Mouse (Mus musculus) layer of hippocampus, adult 8-10 months (tissue): ENCODE data around the gene Zfpl1. TPM values are rescaled to one million over a fixed set of nuclear protein-coding genes. Genes with fewer than 3 reads are reported as not detected.
"Not testable (repeated sequence)": the region's sequence is repeated elsewhere in the genome, so short reads cannot be mapped to it uniquely, and the experiment has no call there.

Experiments used
- DNase-seq, 2 experiments: peaks; one replicate each; pipeline ENCODE4 v3.0.0; 2022; ENCODE audit warnings: low spot score in 2 of 2
- total RNA-seq, 4 experiments: library from RNA; stranded (reverse); gene quantifications; 2 replicates each; pipeline ENCODE4 v1.2.4; 2022

The Zfpl1 gene
- total RNA-seq, 4 experiments from 2014 or later: 38.8 to 44.1 (median 41.4) TPM

DNA sequence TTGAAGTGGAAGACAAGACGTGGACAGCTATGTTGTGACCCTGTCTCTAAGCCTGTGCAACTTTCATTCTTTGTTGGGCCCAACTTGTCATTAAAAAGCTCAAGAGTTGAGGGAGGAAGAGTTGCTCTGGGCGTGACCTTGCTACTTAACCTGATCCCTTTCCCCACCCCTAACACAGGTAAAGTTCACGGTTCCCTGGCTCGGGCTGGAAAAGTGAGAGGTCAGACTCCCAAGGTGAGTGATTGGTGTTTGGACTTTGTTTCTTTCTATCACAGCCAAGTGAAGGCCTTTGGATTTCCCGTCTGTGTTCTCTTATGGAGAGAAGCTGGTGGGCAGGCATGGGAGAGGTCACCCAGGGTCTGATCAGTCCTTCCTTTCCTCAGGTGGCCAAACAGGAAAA is 25.8 kb downstream of the Zfpl1 start:
- DNase-seq: no peak

DNA sequence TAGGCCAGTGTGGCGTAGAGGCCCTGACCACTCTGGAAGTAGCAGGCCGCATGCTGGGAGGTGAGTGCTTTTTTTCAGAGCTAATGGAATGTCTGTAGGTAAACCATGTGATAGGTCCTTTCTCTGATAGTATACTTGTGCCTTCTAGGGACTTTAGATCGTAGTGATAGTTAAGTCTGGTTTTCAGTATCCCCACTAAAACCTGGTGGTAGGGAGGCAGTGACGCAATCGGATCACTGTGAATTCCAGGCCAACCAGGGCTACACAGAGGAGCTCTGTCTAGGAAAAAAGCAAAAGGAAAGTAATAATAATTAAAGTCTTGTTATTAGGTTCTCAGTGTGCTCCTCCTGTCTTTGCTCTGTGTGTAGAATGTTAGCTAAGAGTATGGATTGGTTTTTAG is 26.2 kb downstream of the Zfpl1 start:
- DNase-seq: no peak

DNA sequence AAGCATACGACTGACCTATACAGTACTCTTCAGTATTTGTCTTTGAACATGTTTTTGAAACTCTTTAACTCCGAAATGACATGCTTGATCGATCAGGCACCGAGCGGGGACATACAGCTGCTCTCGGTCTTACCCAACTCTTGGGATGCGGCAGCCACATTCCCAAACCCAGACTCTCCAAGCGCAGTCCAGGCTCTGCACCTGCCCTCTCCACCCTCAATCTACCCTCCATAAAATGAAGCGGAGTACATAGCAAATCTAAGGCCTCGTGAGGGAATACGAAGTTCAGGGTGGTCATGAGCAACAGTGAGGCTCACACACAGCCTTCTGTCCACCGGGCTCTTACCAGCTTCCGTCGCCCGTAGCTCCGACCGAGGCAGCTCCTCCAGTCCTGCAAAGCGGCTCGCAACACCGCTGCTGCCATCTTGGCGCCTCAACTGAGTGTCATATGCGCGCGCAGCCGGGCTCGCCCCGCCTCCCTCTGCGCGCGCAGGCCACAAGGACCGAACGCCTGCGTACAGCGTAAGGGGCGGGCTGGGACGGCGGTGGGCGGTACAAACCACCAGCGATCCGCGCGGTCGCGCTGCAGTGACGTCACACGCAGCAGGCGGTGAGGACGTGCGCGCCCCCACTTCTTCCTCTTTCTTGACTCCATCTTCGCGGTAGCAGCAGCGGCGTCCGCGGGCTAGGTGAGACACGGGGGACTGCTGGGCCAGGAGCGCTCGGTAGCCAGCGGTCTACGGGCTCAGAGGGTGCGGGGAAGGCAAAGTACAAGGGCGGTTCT is 27.3 kb downstream of the Zfpl1 start, which contains the start of the genes Mrpl49 and Fau:
Gene Mrpl49 (minus strand): TSS at position 473 of the 784 bp plus-strand sequence.
Gene Fau (plus strand): TSS at position 532 of the 784 bp plus-strand sequence.
- peak; percentile 97 to 98 for DNase-seq

DNA sequence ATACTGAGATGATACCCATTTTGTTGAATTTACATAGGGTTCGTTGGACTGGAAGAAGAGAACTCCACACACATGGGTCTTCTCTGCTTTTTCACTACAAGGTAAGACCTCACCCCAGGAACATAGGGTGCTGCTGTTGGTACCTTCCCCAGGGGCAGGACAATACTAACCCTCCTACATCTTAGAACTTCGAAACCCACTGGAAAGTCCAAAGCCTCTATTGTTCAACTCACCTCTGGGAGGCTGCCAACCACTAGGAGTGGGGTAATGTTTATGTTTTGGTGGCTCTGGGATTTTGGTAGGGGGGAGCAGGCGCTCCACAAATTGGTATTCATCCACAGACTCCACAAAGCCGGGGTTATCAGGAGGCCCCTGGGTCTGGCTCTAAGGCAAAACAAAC is 28.1 kb downstream of the Zfpl1 start:
- DNase-seq: no peak

DNA sequence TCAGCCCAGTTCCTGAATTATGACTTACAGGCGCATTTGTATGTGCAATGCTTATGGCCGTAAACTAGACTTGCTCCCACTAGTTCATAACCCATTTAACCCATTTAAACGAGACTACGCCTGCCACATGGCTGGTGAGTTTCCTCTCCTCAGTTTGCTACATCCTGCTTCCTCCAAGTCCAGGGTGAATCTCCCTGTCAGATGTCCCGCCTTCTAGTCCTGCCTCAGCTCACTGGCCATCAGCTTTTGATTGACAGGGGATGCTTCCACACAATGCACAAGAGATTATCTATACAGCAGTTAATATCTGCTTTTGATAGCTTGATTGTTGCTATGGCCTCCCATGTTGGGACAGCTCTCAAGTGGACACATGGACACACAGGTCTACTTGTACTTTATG is 30.5 kb downstream of the Zfpl1 start:
- no peak for DNase-seq

DNA sequence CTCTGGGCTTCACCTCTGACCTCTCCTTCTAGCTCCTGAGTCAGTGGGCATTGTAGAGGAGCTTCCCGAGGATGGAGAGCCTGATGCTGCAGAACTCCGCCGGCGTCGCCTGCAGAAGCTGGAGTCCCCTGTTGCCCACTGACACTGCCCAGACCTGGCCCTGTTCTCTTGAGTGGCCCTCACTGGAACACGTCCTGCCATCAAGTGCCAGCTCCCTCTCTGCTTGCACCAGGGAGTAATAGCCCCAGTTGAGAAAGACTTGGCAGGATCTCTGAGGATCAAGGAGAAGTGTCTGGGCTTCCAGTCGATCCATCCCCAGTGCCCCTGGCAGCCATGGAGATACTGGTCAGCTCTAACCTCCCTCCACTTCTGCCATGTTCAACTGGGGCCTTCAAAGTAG is 32.2 kb downstream of the Zfpl1 start:
- no peak for DNase-seq

DNA sequence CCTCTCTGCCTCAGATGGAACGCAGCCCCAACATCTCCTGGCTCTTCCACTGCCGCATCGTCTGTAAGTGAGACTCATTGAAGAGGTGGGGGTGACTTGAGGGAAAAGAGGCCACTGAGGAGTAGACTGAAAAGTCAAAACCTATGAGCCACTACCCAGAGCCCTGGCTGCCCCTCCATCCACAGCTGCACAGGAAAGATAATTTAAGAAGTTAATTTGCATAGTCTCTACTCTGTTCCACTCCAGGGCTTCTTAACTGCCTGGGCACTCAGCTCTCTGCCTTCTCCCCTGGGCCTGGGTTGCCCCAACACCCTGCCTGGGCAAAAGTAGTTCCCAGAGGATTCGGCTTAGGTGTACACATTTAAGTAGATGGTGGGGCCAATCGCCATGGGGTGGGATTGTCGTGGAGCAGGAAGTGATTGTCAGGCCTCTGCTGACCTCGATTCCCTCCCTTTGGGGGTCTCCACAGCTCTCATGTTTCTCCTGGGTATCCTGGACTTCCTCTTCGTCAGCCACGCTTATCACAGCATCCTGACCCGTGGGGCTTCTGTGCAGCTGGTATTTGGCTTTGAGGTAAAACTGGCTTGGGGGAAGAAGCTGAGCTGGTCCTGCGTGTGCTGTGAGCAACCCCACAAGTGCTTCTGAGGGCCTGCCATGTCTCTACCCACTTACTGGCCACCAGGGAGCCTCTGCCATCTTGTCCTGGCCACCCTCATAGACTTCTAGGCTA is 35.9 kb downstream of the Zfpl1 start:
- DNase-seq: peak in 1 of 2 experiments; percentile 10

DNA sequence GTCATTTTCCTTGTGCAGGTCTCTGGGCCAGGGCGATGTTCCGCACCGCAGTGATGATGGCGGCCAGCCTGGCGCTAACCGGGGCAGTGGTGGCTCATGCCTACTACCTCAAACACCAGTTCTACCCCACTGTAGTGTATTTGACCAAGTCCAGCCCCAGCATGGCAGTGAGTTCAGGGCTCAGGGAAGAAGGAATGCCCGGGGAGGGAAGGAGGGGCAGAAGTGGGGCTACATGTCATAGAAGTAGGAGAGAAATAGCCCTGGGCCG is 36.9 kb downstream of the Zfpl1 start:
- no peak for DNase-seq

DNA sequence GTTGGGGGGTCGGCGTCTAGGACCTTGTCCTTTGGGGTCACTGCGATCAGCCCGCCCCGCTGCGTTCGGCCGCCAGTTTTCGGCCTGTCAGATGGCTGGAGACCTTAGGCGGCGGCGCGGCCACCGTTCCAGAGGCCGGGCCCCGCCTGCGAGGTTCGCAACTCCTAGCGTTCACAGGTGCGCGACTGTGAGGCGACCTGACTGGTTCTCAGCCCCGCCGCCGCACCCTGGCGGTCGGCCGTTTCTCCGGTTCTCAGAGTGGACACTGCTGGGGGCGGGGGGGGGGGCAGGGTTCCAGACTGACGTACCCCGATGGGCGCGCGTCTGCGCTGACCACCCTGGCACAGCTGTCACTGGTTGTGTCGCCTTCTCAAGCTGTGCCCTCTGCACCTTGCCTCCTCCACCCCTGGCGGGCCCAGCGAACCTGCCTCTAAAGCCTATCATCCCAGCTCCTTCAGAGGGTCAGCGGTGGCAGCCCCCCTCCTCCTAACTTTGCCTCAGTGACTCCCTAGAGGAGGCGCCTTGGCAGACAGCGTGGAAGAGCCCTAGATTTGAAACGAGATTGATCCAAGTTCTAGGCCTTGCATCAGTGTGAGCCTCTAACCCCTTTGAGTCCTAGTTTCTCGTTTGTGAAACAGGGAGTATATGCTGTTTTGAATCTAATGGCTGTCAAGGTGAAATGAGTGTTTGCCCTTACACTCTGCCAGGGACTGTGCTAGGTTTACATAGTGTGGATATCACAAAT is 37.4 kb downstream of the Zfpl1 start:
- peak in 1 of 2 experiments; percentile 34 for DNase-seq

DNA sequence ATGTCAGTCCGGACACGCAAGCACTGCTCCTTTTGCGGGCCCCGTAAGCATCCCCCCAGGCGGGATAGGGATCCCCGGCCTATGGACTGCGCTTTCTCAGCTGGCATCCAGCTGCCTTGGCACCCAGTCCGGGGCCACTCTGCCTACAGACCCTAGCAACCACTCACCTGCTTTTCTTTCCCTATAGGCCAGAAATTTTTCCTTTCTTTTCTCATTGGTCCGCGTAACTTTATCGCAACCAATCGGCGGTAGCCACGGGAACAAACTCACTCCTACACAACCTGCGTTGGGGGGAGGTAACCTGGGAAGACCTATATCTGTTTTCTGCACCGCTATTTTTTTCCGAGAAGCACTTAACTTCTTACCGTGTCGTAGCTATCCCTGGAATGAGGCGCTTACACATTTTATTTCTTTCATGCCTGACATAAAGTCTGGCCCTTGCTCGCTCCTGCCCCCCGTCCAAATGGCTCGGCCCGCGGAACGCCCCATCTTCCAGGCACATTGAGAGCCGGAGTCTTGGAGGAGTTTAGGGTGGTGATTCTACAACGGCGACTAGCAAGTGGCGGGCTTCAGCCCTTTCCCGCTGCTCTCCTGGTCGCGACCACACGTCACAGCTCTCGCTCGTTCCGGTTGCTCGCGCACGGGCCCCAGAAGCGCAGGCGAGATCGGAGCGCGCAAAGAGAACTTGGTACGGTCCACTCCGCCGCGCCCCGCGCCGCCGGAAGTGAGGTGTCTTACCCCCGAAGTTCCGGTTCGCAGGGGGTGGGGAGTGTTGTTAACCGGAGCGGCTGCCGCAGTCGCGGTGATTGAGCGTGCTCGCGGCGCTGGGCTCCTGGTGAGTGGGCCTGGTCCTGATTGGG is 38.2 kb downstream of the Zfpl1 start, which contains the start of gene Syvn1:
Gene Syvn1 (plus strand): TSS at position 283 of the 860 bp plus-strand sequence.
- DNase-seq: peak; percentile 89 to 92

DNA sequence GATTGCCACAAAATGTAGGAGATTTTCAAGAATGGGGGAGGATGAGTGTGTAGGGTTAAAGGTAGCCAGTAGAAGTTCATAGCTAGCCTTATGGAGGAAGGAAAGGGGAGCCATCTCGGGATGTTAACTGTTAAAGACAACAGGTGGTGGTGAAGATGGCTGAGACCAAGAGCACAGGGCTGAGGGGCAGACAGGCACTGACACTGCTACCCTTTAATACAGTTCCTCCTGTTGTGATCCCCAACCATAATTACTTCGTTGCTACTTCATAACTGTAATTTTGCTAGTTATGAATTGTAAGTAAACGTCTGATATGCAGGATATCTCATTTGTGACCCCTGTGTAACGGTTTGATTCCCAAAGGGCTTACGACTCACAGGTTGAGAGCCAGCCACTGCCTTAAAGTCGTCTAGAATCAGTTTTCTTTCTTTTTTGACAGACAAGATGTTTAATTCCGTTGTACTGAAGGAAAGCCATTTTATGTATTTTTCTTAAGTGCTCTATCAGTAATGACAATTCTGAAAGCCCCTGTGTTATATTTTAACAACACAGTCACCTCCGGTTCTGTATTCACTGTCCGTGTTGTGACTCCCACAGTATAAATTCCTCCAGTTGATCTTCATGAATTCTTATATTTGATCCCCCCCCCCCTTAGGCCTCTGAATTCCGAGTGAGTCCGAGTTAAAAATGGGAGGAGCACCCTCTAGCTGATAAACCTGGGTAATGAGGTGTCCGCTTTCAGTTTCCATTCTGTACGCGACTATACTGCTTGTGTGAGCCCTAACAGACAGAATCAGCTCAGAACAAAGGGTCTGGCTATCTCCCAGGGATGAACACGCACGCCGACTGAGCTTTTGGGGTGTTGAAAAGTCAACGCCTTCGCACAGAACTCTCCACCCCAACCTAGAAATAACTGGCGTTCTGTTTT is 39.1 kb downstream of the Zfpl1 start:
- peak in 1 of 2 experiments; percentile 37 for DNase-seq

DNA sequence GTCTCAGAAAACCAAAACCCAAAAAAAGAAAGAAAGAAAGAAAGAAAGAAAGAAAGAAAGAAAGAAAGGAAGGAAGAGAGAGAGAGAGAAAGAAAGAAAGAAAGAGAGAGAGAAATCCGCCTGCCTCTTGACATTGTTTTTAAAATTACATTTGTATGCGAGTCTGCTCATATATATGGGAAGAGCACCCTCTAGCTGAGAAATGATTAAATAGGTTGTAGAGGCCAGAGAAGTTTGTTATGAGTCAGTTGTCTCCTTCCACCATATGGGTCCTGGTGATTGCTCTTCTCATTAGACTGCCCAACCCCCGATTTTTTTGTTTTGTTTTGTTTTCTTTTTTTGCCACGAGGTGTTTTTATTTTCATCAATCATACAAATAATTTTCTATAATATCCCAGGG is 40.7 kb downstream of the Zfpl1 start:
- not testable (repeated sequence) for DNase-seq

DNA sequence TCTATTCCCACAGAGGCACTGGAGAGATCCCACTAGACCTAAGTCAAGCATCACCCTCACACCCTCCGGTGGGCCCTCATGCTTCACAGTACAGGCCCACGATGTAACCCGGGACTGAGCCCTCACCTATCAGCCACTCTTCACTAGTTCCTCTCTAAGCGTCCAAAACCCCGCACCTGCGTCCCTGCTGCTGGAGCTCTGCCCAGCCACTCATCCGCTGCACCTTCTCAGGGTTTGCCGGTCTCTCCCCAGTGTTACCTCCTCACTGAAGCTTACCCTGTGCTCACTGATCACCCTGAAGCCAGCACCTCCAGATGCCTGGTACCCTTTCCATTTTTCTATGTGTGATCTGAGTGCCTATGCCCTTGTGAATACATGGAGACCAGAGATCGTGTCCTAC is 42.5 kb downstream of the Zfpl1 start:
- DNase-seq: no peak

DNA sequence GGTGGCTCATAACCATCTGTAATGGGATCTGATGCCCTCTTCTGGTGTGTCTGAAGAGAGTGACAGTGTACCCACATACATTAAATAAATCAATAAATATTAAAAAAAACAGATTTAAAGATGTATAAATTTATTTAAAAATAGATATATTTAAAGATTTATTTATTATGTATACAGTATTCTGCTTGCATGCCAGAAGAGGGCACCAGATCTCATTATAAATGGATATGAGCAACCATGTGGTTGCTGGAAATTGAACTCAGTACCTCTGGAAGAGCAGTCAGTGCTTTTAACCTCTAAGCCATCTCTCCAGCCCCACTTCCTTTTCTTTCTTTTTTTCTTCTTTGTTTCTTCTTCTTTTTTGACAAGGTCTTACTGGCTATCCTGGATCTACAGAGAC is 44.8 kb downstream of the Zfpl1 start:
- no peak for DNase-seq

DNA sequence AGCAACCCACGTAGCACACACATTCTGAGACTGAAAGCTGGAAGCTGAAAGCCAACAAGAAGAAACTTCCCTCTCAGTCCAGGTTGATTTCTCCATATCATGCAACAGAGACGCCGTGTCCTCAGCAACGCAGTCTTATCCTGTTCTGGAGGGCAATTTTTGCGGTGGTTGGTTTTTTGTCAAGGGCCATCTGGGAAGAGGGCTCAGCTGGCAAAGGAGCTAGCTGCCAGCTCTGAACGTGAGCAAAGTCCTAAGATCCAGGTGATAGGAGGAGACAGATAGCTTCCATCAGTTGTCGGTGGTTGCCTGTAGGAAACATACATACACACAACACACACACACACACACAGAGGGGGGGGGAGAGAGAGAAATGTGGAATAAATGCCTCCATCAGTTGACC is 46.4 kb downstream of the Zfpl1 start:
- no peak for DNase-seq

DNA sequence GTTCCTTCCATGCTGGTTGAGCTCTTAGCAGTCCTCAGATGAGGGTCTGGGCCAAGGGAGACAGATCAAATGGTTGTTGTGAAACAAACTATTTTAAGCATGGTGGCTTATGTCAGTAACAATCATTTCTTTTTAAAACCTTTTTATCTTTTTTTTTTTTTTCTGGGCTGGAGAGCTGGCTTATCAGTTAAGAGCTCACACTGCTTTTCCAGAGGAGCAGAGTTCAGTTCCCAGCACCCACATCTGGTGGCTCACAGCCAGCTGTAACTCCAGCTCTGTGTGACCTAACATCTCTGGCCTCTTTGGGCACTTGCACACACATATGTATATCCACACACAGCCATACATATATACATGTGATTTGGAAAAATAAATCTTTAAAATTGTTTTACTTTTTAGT is 47.1 kb downstream of the Zfpl1 start:
- DNase-seq: no peak

DNA sequence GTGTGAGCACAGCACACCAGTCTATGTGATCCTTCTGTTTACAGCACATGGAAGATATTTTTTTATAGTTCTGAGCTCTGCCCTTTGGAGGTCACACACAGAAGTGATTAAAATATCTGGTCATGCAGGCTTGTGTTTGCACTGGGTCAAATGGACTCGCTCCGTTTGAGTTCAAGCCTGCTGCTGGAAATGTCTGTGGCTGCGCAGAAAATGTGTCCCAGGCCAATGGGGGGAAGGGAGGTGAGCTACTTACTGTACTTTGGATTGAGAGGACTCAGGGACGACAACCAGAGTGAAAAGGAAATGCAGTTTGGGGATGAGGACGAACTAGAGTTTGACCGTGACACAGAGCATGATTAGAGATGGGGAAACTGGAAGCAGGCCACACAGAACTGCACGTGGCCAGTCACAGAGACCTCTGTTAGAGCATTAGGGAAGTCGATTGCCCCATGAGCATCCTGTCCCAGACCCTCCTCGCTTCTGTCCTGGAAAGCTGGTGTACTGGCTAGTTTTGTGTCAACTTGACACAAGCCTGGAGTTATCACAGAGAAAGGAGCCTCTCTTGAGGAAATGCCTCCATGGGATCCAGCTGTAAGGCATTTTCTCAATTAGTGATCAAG is 48.7 kb downstream of the Zfpl1 start:
- DNase-seq: no peak
